Mouse (Mus musculus) stomach, embryonic 16.5 days (tissue): ENCODE data around the gene Prap1. TPM values are rescaled to one million over a fixed set of nuclear protein-coding genes. Genes with fewer than 3 reads are reported as not detected.

Source experiments
- ATAC-seq: fragments of 200-750 bp; cut with Nextera tagmentation; 2 replicates; pipeline ENCODE4 v1.8.0; 2017; ENCODE audit warnings: moderate number of reproducible peaks, moderate TSS enrichment; ENCODE audit not compliant: insufficient read depth, low FRiP score
- H3K27ac ChIP-seq: fragments of 300-500 bp; sonication (generic); 2 replicates; pipeline ENCODE4 v1.5.1; 2014; ENCODE audit warnings: low read length
- H3K27me3 ChIP-seq: fragments of 300-500 bp; sonication (generic); 2 replicates; pipeline ENCODE4 v1.6.1; 2014; ENCODE audit warnings: low read length, control low read depth, mixed read lengths; ENCODE audit not compliant: control insufficient read depth, insufficient read depth
- H3K36me3 ChIP-seq: fragments of 300-500 bp; sonication (generic); 2 replicates; pipeline ENCODE4 v1.6.1; 2014; ENCODE audit warnings: low read length; ENCODE audit not compliant: control insufficient read depth, insufficient read depth
- H3K4me1 ChIP-seq: fragments of 300-500 bp; sonication (generic); 2 replicates; pipeline ENCODE4 v1.6.1; 2014; ENCODE audit warnings: low read length, control low read depth, mixed read lengths; ENCODE audit not compliant: control insufficient read depth, insufficient read depth
- H3K4me2 ChIP-seq: fragments of 300-500 bp; sonication (generic); 2 replicates; pipeline ENCODE4 v1.6.1; 2014; ENCODE audit warnings: low read depth, low read length, mixed read lengths
- H3K4me3 ChIP-seq: fragments of 300-500 bp; sonication (generic); replicated peaks from 2 replicates; pipeline ENCODE4 v1.5.1; 2014; ENCODE audit warnings: mild to moderate bottlenecking, low read length
- H3K9ac ChIP-seq: fragments of 300-500 bp; sonication (generic); 2 replicates; pipeline ENCODE4 v1.6.1; 2014; ENCODE audit warnings: low read length
- H3K9me3 ChIP-seq: fragments of 300-500 bp; sonication (generic); replicated peaks from 2 replicates; pipeline ENCODE4 v1.6.1; 2016; ENCODE audit warnings: low read length, control low read depth; ENCODE audit not compliant: control insufficient read depth
- WGBS: fragments of 180-500 bp; shearing (Covaris S2); extraction: QIAGEN DNeasy Blood & Tissue Kit; methylation state at CpG from one replicate; pipeline ENCODE4 v1.1.7; 2014; 5-methylcytosine and 5-hydroxymethylcytosine counted together
- polyA plus RNA-seq: library from polyadenylated mRNA; unstranded; fragments of >200 nt; fragmentation: Nextera tagmentation; extraction: Ambion mirVana; gene quantifications from 2 replicates; pipeline ENCODE4 v1.2.1, GENCODE M21; 2015

The Prap1 gene
- polyA plus RNA-seq, 1 experiment from 2014 or later, result 141 TPM

DNA sequence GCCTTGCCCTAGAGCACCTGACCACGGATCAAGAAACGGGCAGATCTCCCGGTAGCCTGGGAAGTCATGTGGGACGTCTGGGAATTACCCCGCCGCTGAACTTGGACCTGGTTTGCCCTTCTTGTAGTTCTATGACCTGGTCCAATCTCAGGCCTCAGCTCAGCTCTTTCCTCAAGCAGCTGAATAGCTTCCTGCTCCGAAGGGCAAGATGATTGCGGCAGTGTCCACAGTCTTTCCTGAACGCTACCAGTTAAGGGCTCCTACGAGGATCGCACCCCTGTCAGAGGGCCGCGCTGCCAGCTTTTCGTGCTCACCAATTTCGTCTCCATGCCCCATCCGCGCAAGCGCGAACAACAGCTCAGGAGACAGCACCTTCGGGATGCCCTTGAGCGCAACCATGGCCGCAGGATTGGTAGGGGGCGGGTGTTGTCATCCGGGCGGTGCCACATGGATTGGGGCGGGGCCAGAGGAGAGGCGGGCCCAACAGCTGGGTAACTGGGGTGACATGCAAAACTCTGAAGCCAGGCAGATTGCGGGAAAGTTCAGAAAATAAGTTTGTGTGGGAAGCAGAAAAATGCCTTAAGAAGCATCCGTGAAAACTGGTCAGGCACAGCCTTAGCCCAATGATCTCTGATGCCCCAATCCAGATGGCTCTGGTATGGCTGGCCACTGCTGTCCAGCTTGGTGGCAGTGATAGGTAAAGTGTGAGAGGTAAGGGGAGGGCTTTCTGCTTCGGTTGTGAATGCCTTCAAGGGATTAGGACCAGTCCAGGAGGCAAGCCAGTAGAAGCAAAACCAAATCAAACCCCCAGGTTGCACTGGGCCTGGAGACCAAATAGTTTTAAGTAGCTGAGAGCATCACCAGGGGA is 9.0 kb downstream of the Prap1 start, which contains the start of gene Fuom:
TSS of gene Fuom (minus strand) at position 449 of the 868 bp plus-strand sequence.
- Histone ChIP-seq H3K9ac (peak within 1 kb of the TSS; percentile 74), H3K4me3 (peak within 1 kb of the TSS; percentile 51), H3K27ac (peak within 1 kb of the TSS; percentile 20; the same call in 1 of the 2 replicates), H3K36me3 (no peaks in the 10 kb centered on the region; the same call in 1 of the 2 replicates), H3K27me3 (no peaks in the 10 kb centered on the region), H3K4me2 (peak within 1 kb of the TSS; percentile 78), H3K4me1 (peaks cover 4% of the 10 kb centered on the region; the same call in 1 of the 2 replicates), H3K9me3 (no peaks in the 10 kb centered on the region)
- ATAC-seq, result peak; percentile 90
- 2% methylated on average over 30 of the region's 30 CpGs for WGBS

DNA sequence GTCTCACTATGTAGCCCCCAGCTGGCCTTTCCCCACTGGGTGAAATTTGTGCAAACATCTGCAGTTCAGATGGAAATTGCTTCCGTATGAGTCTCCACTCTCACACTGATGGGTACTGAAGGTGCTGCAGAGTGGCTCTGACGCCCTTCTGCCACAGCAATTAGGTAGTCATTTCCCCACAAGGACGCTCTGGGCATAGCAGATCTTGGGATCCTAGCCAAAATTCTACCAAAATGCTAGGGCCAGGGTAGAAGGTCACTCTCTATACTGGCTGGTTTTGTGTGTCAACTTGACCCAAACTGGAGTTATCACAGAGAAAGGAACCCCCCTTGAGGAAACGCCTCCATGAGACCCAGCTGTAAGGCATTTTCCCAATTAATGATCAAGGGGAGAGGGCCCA is 10.8 kb downstream of the Prap1 start:
- Histone ChIP-seq H3K4me2 (no peak overlapping the region), H3K9ac (no peak overlapping the region), H3K4me3 (no peak overlapping the region), H3K4me1 (peaks cover 4% of the 10 kb centered on the region; the same call in 1 of the 2 replicates), H3K27me3 (no peaks in the 10 kb centered on the region), H3K9me3 (no peaks in the 10 kb centered on the region), H3K27ac (no peak overlapping the region), H3K36me3 (peaks cover 5% of the 10 kb centered on the region)
- 78% methylated on average over 4 of the region's 4 CpGs for WGBS
- ATAC-seq, result no peak

DNA sequence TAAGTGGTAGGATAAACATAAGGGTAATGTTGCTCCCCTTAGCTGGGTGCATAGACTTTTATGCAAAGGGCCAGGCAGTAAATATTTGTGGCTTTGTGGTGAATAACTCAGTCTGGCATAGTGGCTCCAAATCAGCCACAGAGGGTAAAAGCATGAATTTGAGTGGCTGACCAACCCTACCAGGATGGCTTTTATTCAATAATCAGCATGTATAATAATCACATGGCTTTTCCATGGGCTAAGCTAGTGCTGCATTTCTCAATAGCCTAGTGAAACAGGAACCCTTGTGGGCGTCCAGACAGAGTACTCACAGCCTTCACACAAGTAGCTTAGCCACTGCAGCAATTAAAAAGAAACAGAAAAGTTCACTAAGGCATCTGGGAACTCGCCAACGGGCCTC is 18.7 kb downstream of the Prap1 start:
- Histone ChIP-seq H3K27ac (no peak overlapping the region), H3K9ac (no peak overlapping the region), H3K27me3 (no peaks in the 10 kb centered on the region), H3K4me1 (peaks cover 4% of the 10 kb centered on the region), H3K9me3 (no peaks in the 10 kb centered on the region), H3K4me3 (no peak overlapping the region), H3K4me2 (no peak overlapping the region), H3K36me3 (peaks cover 14% of the 10 kb centered on the region)
- WGBS, result 64% methylated on average over 3 of the region's 3 CpGs
- no peak for ATAC-seq

DNA sequence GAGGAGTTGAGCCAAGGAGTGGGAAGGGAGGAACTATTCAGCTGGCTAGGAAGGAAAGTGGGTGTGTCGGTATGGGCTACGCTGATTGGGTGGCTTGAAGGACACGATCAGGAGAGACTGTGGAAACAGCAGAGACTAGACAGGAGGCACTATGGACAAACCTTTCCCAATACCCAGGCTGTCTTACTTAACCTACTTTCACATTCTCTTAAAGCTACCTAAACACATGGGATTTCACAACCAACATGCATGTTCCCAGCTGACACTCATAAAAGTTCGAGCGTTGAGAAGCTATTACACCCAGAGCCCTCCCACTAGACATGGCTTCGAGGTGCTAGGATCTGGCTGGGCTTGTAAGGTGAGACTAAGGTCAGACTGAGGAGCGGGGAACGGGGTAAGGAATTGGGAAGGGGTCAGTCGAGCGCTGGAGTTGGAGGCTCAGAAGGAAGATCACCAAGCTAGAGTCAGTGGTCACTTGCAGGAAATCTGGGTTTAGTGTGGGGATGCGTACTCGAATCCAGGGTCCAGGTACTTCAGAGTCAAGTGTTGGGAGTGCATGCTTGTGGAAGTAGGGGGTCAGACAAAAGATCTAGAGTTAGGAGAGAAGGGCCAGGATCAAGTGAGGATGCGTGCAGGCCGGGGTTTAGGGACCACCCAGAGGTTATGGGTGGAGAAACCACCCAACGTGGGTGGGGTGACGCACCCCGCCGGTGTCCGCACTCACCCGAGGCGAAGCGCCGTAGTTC is 22.6 kb downstream of the Prap1 start, which contains the start of gene Paox:
TSS of gene Paox (plus strand) at position 217 of the 746 bp plus-strand sequence.
- Histone ChIP-seq H3K27ac (peak within 1 kb of the TSS; percentile 94), H3K9me3 (no peaks in the 10 kb centered on the region), H3K36me3 (0 out of 2 replicates have a peak, but pooled peaks cover 6% of the 10 kb centered on the region), H3K27me3 (no peaks in the 10 kb centered on the region), H3K4me2 (peak within 1 kb of the TSS; percentile 95), H3K9ac (peak within 1 kb of the TSS; percentile 86), H3K4me1 (peaks cover 6% of the 10 kb centered on the region), H3K4me3 (peak within 1 kb of the TSS; percentile 79)
- under 1% methylated on average over 23 of the region's 23 CpGs for WGBS
- ATAC-seq, result peak; percentile 89

DNA sequence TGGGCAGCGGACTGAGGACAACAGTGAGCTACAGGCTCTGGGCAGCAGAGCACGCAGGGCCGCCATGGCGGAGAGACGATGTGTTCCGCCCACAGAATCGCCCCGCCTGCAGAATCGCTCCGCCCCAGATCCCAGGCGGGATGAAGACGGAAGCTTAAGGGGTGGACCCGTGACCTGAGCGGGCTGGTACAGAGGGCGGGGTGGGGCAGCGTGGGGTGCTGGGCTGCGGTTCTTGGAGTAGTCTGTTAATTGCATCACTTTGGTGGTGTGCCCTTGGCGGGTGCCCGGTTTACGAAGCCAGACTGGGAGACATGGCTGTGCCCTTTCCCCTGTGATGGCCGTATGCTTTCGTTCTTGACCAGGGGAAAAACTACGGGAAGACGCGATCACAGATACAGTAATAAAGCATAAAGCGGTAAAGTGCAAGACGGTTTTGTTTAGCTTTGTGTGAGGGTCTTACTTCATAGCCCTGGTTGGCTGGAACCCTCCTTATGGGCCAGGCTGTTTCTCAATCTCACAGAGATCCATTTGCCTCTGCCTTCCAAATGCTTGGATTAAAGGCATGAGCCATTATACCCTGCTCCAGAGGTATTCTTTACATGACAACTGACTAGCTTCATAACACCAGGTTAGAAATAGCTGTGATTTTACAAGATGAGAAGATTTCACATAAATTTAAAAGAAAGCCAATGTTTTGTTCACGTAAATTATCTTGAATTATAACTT is 23.3 kb downstream of the Prap1 start, which contains the start of gene Echs1:
TSS of gene Echs1 (minus strand) at position 148 of the 726 bp plus-strand sequence.
- WGBS, result 3% methylated on average over 28 of the region's 28 CpGs
- peak within 1 kb of the TSS; percentile 86 for H3K9ac ChIP-seq
- peak within 1 kb of the TSS; percentile 95 for H3K4me2 ChIP-seq
- no peaks in the 10 kb centered on the region for H3K27me3 ChIP-seq
- peak within 1 kb of the TSS; percentile 94 for H3K27ac ChIP-seq
- no peaks in the 10 kb centered on the region for H3K9me3 ChIP-seq
- 0 out of 2 replicates have a peak, but pooled peaks cover 6% of the 10 kb centered on the region for H3K36me3 ChIP-seq
- peak within 1 kb of the TSS; percentile 79 for H3K4me3 ChIP-seq
- peaks cover 6% of the 10 kb centered on the region for H3K4me1 ChIP-seq
- ATAC-seq, result peak; percentile 95

DNA sequence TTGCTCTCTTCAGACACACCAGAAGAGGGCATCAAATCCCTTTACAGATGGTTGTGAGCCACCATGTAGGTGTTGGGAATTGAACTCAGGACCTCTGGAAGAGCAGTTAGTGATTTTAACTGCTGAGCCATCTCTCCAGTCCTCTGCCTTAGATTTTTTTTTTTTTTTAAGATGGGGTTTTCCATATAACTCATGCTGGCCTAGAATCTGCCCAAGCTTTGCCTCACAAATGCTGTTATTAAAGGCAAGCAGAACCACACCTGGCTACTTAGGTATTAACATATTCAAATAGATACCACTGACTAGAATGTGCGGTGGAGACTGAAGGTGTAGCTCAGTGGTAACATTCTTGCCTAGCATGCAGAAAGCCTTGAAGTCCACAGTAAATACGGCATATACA is 27.3 kb downstream of the Prap1 start:
- Histone ChIP-seq H3K9me3 (no peaks in the 10 kb centered on the region), H3K4me3 (no peak overlapping the region), H3K27ac (no peak overlapping the region), H3K4me1 (peaks cover 3% of the 10 kb centered on the region; the same call in 1 of the 2 replicates), H3K4me2 (no peak overlapping the region), H3K9ac (no peak overlapping the region), H3K27me3 (no peaks in the 10 kb centered on the region), H3K36me3 (no peaks in the 10 kb centered on the region)
- ATAC-seq, result no peak
- WGBS, result 90% methylated on average over 2 of the region's 2 CpGs

DNA sequence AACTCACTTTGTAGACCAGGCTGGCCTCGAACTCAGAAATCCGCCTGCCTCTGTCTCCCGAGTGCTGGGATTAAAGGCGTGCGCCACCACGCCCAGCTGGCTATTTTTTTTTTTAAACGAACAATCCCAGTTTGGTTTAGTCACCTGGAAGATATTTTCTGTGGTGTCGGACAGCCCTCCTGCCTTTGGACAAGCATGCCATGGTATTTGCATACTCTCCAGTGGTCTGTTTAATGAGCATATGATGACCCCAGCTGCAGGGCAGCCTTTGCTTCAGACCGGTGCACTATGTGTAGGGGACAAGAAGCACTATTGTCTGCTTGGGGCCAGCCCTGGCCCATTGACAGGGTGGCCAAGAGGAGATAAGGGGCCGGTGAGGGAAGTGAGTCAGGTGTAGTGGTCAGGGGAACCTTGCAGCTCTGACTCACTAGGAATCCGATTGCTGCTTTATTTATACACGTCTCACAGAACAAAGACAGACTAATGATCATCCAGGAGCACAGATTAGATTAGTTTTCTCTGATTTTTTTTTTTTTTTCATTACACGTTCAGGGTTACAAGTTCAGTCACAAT is 28.2 kb downstream of the Prap1 start:
- Histone ChIP-seq H3K4me3 (no peak overlapping the region), H3K27me3 (no peaks in the 10 kb centered on the region), H3K9ac (no peak overlapping the region), H3K27ac (no peak overlapping the region), H3K4me1 (peaks cover 3% of the 10 kb centered on the region; the same call in 1 of the 2 replicates), H3K36me3 (no peaks in the 10 kb centered on the region), H3K4me2 (no peak overlapping the region), H3K9me3 (no peaks in the 10 kb centered on the region)
- 58% methylated on average over 13 of the region's 13 CpGs for WGBS
- ATAC-seq, result peak; percentile 57

DNA sequence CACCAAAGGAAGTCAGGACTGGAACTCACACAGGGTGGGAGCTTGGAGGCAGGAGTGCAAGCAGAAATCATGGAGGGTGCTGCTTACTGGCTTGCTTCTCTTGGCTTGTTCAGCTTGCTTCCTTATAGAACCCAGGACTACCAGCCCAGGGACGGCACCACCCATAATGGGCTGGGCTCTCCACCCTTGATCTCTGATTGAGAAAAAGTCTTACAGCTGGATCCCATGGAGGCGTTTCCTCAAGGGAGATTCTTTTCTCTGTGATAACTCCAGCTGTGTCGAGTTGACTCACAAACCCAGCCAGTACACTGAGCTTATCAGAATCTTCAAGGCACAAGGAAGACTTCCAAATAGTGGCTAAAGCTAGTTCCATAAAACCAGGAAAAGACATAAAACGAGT is 29.6 kb downstream of the Prap1 start:
- H3K9ac ChIP-seq, result no peak overlapping the region
- H3K4me3 ChIP-seq, result no peak overlapping the region
- no peak overlapping the region for H3K4me2 ChIP-seq
- no peaks in the 10 kb centered on the region for H3K9me3 ChIP-seq
- no peak overlapping the region for H3K27ac ChIP-seq
- WGBS, result 30% methylated on average over 4 of the region's 4 CpGs
- H3K27me3 ChIP-seq, result no peaks in the 10 kb centered on the region
- no peaks in the 10 kb centered on the region for H3K36me3 ChIP-seq
- H3K4me1 ChIP-seq, result peaks cover 5% of the 10 kb centered on the region; the same call in 1 of the 2 replicates
- ATAC-seq, result no peak
